19 mouse cellular contexts compared by ENCODE assay signal in the genomic region with DNA sequence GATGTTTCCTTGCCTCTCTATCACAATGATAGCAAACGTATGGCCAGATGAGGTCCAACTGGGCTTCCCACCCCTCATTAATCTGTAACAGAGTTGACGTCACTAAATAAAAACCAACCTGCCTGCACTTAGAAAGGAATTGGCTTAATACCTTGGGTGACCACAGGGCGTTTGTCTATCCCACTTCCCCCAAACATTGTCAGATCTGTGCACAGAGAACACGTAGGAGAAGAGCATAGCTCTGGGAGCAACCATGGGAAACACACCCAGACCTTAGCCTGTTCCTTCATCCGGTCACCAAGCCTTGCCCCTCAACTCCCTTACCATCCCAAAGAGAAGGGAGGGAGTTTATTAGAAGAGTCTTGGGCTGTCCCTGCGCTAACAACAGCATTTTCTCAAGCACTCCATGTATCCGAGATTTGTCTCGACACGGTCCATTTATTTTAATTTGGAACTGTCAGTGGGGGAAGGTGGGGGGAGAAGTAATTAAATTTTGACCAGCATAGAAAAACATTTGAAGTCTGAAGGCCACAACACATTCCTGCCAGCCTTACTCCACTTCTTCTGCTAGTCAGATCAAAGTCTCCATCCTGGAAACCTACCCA.
DNase-seq lines count a peak whose midpoint lies in the region; ATAC-seq lines count a peak whose summit lies in the region.
"Had no signal": no experiment of that assay in that cellular context is flagged by ENCODE, and none has a peak within 500 bp of the region (broad histone marks: within the 10 kb centered on the region; RNA-seq: fewer than 3 reads in every experiment).

No protein-coding gene starts in this region.

- no peaks in the 10 kb centered on the region for H3K27me3 ChIP-seq in hindbrain, embryonic 11.5 days (ENCODE audit: control insufficient read depth, insufficient read depth, low read length)
- H3K27me3 ChIP-seq: CH12.LX; forebrain, embryonic 13.5 days; liver, embryonic 12.5 days; midbrain, embryonic 12.5 days had no signal

- no peak overlapping the region for H3K4me2 ChIP-seq in hindbrain, embryonic 11.5 days (replicated peaks; ENCODE audit: low read depth, low read length)
- H3K4me2 ChIP-seq: forebrain, embryonic 13.5 days; liver, embryonic 12.5 days; midbrain, embryonic 12.5 days had no signal

- H3K4me3 ChIP-seq in hindbrain, embryonic 11.5 days (ENCODE audit: low read depth, low read length), result no peak overlapping the region
- H3K4me3 ChIP-seq: embryonic facial prominence, embryonic 10.5 days; forebrain, embryonic 13.5 days; liver, embryonic 12.5 days; midbrain, embryonic 12.5 days had no signal

- H3K9me3 ChIP-seq in hindbrain, embryonic 11.5 days (ENCODE audit: control insufficient read depth, low read length), result no peaks in the 10 kb centered on the region
- H3K9me3 ChIP-seq: embryonic facial prominence, embryonic 10.5 days; forebrain, embryonic 13.5 days; liver, embryonic 12.5 days; midbrain, embryonic 12.5 days had no signal

- peak; percentile 24 for DNase-seq in kidney, adult 11 months
- no peak for DNase-seq in kidney, adult 18-20 months
- no peak for DNase-seq in hindbrain, embryonic 11.5 days (ENCODE audit: low spot score)
- DNase-seq in kidney, adult 9 months, result peak; percentile 69
- peak; percentile 23 to 53 for DNase-seq in kidney, postnatal 25 days
- no peak for DNase-seq in right cerebral cortex, postnatal 14 days
- no peak for DNase-seq in cerebellum, postnatal 36 days
- DNase-seq: adrenal gland, postnatal 25 days; cerebellum, adult 11 months; cerebellum, postnatal 14 days; gastrocnemius, postnatal 36 days; lung, adult 2 months; thymus, postnatal 25 days had no signal

- no peaks in the 10 kb centered on the region for H3K36me3 ChIP-seq in hindbrain, embryonic 11.5 days (ENCODE audit: control insufficient read depth, insufficient read depth, low read length)
- H3K36me3 ChIP-seq: embryonic facial prominence, embryonic 10.5 days; liver, embryonic 12.5 days; midbrain, embryonic 12.5 days had no signal

- no peak overlapping the region for H3K27ac ChIP-seq in hindbrain, embryonic 11.5 days (ENCODE audit: low read depth, low read length)
- H3K27ac ChIP-seq: embryonic facial prominence, embryonic 10.5 days; forebrain, embryonic 13.5 days; liver, embryonic 12.5 days; midbrain, embryonic 12.5 days had no signal

- ATAC-seq in hindbrain, embryonic 11.5 days (ENCODE audit: low FRiP score), result peak; percentile 65; the same call in 1 of the 2 replicates
- ATAC-seq in megakaryocyte progenitor cell, adult 5-6 weeks (replicated peaks; ENCODE audit: poor library complexity), result no peak
- ATAC-seq: forebrain, embryonic 13.5 days; liver, embryonic 12.5 days had no signal

- WGBS in hindbrain, embryonic 11.5 days, result 51% methylated on average over 9 of the region's 9 CpGs

- no peak overlapping the region for H3K9ac ChIP-seq in hindbrain, embryonic 11.5 days (ENCODE audit: low read depth, low read length)
- H3K9ac ChIP-seq: forebrain, embryonic 13.5 days; liver, embryonic 12.5 days; midbrain, embryonic 12.5 days had no signal

- no peaks in the 10 kb centered on the region for H3K4me1 ChIP-seq in hindbrain, embryonic 11.5 days (replicated peaks; ENCODE audit: control insufficient read depth, insufficient read depth, low read length)
- H3K4me1 ChIP-seq: forebrain, embryonic 13.5 days; liver, embryonic 12.5 days; midbrain, embryonic 12.5 days had no signal

Comparison
In these comparisons a context has a peak if more than half of its experiments do, and no peak if none do; other contexts are left out.
1. DNase-seq: peak in kidney, adult 11 months (single experiment), kidney, adult 9 months (single experiment) and kidney, postnatal 25 days (2 of 2); none in kidney, adult 18-20 months (single experiment), hindbrain, embryonic 11.5 days (single experiment), right cerebral cortex, postnatal 14 days (single experiment) and cerebellum, postnatal 36 days (0 of 2).